Mouse (Mus musculus) C2C12 (cell line): ENCODE data around the gene Hoxb3.

Source experiments
- MAX ChIP-seq: IDR thresholded peaks from one replicate; pipeline ENCODE4 v1.6.1; 2011; ENCODE audit warnings: mild to moderate bottlenecking, control low read depth
- MYOD1 ChIP-seq: IDR thresholded peaks from one replicate; pipeline ENCODE4 v1.6.1; 2011; ENCODE audit warnings: low read depth; ENCODE audit not compliant: control insufficient read depth, insufficient read length
- MYOG ChIP-seq: IDR thresholded peaks from one replicate; pipeline ENCODE4 v1.6.1; 2011; ENCODE audit not compliant: control insufficient read depth, insufficient read length; ENCODE audit errors: extremely low read depth

DNA sequence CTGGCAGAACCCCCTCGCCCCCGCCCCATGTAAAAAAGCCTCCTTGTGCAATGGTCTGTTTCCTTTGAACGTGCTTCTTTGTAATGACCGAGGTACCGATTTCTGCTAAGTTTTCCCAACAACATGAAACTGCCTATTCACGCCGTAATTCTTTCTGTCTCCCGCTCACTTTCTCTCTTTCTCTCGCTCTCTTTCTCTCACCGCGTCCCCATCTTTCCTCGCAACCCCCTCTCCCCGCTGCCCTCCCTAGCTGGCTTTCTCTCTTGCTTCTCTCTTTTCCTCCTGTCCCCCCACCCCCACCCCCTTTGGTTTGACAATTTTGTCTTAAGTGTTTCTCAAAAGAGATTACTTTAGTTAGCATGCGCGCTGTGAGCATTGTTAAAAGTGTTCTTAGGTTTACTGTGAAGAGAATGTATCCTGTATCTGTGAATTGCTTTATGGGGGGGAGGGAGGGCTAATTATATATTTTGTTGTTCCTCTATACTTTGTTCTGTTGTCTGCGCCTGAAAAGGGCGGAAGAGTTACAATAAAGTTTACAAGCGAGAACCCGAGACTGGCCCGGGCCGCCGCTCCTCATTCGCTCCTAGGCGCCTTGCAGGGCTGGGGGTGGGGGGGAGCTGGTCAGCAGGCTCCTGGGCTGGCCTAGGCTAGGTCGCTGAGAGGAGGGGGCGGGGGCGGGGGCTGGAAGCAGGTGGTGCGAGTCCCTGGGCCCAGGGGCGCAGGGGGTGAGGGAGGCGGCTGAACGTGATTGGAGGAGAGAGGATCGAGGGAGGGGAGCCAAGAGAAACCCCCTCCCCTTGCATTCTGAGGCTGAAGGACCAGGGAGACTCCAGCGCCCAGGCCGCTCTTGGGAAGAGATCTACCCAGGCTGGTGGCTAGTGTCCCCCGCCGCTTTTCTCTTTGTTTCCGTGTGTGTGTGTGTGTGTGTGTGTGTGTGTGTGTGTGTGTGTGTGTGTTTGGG lies 38.1 kb upstream of the Hoxb3 start:
- TF ChIP-seq MYOD1, result no peak
- no peak for TF ChIP-seq MAX
- no peak for TF ChIP-seq MYOG
